Mouse (Mus musculus): ENCODE measurements around the gene Psma6.
"Not testable (repeated sequence)": the region's sequence is repeated elsewhere in the genome, so short reads cannot be mapped to it uniquely, and the experiment has no call there.

Psma6 gene

GRCm38 (mm10) chr12:55384023-55384749 is at the start of gene Psma6:
Gene Psma6 (plus strand): TSS chr12:55384222.
- DNase-seq (ENCODE audit: low read depth, low spot score), result no peak

- DNase-seq (ENCODE audit: low read depth, low spot score), result not testable (repeated sequence)
Observed at GRCm38 (mm10) chr12:55338490-55338889, 45.5 kb upstream of the Psma6 start.

GRCm38 (mm10) chr12:55343045-55343444 is 41.0 kb upstream of the Psma6 start:
- not testable (repeated sequence) for DNase-seq (ENCODE audit: low read depth, low spot score)

GRCm38 (mm10) chr12:55343998-55344397 is 40.0 kb upstream of the Psma6 start:
- peak; percentile 28 for DNase-seq (ENCODE audit: low read depth, low spot score)

GRCm38 (mm10) chr12:55344583-55344982 is 39.4 kb upstream of the Psma6 start:
- peak; percentile 2 for DNase-seq (ENCODE audit: low read depth, low spot score)

- DNase-seq (ENCODE audit: low read depth, low spot score), result no peak
Observed at GRCm38 (mm10) chr12:55353423-55353822, 30.6 kb upstream of the Psma6 start.

GRCm38 (mm10) chr12:55354904-55355303 is 29.1 kb upstream of the Psma6 start:
- peak; percentile 5 for DNase-seq (ENCODE audit: low read depth, low spot score)

GRCm38 (mm10) chr12:55357303-55357702 is 26.7 kb upstream of the Psma6 start:
- no peak for DNase-seq (ENCODE audit: low read depth, low spot score)

- DNase-seq (ENCODE audit: low read depth, low spot score), result no peak
Observed at GRCm38 (mm10) chr12:55360929-55361328, 23.1 kb upstream of the Psma6 start.

- DNase-seq (ENCODE audit: low read depth, low spot score), result no peak
Observed at GRCm38 (mm10) chr12:55365083-55365482, 18.9 kb upstream of the Psma6 start.

- DNase-seq (ENCODE audit: low read depth, low spot score), result no peak
Observed at GRCm38 (mm10) chr12:55372424-55373055, 11.5 kb upstream of the Psma6 start.

- DNase-seq (ENCODE audit: low read depth, low spot score), result no peak
Observed at GRCm38 (mm10) chr12:55376956-55377609, 6.9 kb upstream of the Psma6 start.

- DNase-seq (ENCODE audit: low read depth, low spot score), result no peak
Observed at GRCm38 (mm10) chr12:55377610-55377980, 6.4 kb upstream of the Psma6 start.

GRCm38 (mm10) chr12:55384826-55385225 is 804 bp downstream of the Psma6 start:
- no peak for DNase-seq (ENCODE audit: low read depth, low spot score)

GRCm38 (mm10) chr12:55385931-55386330 is 1.9 kb downstream of the Psma6 start:
- no peak for DNase-seq (ENCODE audit: low read depth, low spot score)

- no peak for DNase-seq (ENCODE audit: low read depth, low spot score)
Observed at GRCm38 (mm10) chr12:55386456-55386855, 2.4 kb downstream of the Psma6 start.

- DNase-seq (ENCODE audit: low read depth, low spot score), result no peak
Observed at GRCm38 (mm10) chr12:55387083-55387787, 3.2 kb downstream of the Psma6 start.

GRCm38 (mm10) chr12:55387788-55388465 is 3.9 kb downstream of the Psma6 start:
- DNase-seq (ENCODE audit: low read depth, low spot score), result no peak

GRCm38 (mm10) chr12:55388478-55388877 is 4.5 kb downstream of the Psma6 start:
- no peak for DNase-seq (ENCODE audit: low read depth, low spot score)

GRCm38 (mm10) chr12:55389132-55390081 is 5.4 kb downstream of the Psma6 start:
- DNase-seq (ENCODE audit: low read depth, low spot score), result no peak
